Mouse (Mus musculus) kidney, postnatal 4 days (tissue): ENCODE measurements at regions not wholly inside any gene's neighbourhood (a gene's known extent, or its start where the extent isn't known, plus 50 kb on each side); places are given as distances from the start of the nearest gene placed in this dataset.

ENCODE experiments used
- DNase-seq, 2 experiments: peaks; one replicate each; pipeline ENCODE4 v3.0.0; 2021; ENCODE audit warnings: mixed read lengths in 2 of 2

DNA sequence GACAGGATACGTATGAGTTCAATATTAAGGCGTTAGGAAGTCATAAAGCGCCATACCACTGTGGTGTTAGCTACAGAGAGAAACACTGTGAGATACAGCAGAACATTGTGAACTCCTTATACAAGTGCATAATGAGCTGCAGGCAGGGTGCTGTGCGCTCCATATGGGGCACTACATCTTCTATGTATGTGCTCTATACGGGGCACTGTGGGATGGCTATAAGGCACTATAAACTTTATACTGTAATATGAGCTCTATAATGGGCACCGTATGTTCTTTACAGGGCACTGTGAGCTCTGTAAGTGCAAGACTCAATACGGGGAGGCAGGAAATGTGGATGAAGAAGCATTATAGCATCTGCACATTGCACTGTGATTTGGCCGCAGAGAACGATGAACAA is 183.2 kb upstream of the Krr1 start:
- DNase-seq, result no peak

DNA sequence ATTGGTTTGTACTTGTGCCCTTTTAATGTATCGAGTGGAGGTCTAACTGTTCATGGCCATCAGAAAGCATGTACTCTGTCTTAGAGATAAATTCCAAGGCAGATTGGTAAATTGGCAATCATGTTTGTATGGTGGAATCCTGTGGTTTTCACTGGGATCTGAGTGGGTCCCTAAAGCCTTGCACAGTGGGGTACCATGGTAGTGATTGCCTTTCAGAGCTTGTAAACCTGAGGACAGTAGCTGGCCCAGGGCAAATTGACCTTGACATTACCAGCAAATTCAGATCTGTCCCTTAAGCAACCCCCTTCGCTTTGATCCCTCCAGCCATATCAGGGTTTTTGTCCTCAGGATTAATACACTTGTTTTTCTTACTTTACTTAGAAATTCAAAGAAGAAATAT is 181.6 kb upstream of the Krr1 start:
- no peak for DNase-seq

DNA sequence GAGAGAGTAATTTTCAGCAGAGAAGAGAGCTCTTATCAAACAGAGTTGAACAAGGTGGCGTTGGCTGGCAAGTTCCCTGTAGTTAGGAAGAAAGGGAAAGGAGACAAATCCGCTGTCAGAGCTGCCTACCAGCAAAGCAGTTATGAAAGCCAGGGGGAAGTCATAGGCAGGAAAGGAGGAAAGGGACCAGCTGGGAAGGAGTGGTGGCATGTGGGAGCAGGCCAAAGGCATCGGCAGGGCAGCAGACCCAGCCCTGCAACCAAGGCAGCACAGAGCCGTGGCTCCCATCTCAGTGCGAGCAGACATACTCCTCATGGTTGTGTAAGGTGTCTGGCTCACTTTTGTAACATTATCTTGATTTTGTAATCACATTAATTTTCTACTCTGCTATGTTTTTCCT is 177.4 kb upstream of the Krr1 start:
- DNase-seq, result no peak

DNA sequence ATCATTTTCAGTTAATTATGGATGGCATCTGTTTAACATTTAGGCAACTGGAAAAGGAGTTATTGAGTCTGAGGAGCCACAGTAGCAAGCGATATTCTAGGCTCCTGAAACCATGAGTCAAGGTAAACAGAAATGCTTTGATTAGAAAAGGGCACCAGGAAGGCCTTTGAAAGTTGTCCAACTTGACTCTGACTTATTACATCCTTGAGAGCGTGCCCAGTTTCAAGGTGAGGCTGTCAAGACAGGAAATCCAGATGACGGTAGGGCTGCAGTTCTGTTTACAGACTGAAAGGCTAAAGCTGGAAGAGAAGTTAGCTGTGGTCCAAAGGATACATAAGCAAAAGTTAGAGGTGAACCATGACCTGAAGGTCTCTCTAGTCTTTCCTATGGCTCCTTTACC is 176.7 kb upstream of the Krr1 start:
- DNase-seq, result no peak

DNA sequence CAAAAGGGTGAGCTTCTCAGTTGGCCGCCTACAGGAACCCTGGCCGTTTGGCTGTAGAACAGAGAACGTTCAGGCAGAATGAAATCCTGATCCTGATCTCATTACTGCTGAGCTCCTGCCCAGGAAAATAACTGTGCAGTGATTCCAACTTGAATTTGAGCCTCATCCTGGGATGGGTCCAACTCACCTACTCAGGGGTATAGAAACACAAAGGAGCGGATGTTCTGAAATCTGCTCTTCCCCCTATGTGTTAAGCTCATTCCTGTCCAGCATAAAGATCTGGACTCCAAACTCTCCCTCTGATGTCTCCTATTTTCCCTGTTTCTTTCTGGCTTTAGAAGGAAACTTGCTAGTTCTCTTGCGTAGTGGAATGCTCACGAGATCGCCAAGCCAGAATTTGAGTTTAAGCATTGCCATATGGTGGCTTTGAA is 173.6 kb upstream of the Krr1 start:
- DNase-seq, result no peak

DNA sequence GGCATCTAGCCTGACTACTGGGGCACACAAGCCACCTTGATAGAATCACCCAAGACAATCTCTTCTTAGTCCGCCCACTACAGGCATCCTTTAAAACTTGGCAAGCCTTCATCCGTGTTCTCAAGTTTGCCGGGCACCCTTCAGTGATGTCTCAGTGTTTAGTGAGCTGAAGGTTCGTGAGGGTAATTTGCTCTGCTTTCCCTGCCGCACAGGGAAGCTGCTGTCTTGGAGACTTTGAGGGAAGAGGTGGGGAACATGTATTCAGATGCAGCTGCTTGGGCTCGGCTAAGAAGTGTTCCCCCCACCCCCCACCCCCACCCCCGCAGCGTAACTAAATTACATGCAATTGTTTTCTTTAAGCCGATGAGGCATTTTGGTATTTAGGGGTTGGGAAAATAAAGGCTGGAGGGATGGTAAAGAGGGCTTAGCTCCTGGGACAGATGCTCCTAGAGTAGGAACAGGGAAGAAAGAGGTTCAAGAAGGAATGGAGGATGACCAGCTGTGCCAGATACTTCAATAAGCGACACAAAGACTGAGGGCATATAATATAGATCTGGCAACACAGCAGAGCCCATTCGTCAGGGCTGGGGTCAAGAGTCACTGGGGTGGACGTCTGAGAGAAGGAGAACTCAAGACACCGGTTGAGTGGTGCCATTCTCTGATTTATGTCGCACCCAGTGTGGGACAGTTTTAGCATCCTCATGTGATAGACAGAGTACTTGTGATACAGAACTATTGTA is 172.4 kb upstream of the Krr1 start:
- DNase-seq, result no peak

DNA sequence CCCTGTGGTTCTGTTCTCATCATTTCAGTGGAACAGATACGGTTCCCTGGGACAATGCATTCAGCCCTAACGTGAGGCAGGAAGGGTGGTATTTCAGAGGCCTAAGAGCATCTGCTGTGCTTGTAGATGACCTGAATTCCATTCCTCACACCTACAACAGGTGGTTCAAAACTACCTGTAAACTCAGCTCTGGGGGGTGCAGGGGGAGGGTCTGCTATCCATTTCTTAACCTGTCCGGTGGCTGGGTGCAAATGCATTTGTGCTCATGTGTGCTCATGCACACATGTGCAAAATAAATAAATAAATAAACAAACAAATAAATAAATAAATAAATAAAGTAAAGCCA is 171.9 kb upstream of the Krr1 start:
- no peak for DNase-seq

DNA sequence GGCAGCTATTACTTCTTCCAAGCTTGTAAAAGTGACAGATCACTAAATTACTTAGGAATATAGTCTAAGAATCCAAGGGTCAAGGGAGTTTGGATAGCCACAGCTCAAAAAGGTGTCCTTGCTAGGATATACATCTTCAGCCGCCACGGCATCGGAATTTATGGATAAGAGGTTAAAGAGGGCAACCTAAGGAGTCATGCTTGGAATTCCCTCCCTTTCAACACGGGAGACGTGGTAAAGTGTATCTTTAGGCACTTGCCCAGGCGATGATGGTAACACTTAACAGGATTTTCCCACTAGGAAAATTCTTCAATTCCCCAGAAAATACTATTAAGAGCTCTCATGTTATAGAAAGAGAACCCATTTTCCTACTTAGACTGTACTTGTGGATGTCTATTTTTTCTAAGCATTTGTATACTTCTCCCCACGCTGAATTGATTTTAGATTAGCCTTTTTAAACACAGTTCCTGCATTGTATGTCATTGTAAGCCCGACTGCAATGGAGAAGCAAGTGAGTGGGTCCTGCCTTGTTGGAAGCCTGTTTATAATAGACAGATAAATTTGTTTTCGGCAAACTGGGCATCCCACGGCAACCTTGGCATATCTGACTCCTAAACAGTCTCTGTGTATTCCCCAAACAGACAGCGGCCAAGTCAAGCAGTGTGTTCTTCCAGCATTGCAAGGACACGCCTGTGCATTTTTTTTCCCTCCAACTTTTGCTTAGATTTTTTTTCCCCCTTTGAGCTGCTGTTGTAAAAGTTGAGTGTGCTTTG is 171.3 kb upstream of the Krr1 start:
- no peak for DNase-seq

DNA sequence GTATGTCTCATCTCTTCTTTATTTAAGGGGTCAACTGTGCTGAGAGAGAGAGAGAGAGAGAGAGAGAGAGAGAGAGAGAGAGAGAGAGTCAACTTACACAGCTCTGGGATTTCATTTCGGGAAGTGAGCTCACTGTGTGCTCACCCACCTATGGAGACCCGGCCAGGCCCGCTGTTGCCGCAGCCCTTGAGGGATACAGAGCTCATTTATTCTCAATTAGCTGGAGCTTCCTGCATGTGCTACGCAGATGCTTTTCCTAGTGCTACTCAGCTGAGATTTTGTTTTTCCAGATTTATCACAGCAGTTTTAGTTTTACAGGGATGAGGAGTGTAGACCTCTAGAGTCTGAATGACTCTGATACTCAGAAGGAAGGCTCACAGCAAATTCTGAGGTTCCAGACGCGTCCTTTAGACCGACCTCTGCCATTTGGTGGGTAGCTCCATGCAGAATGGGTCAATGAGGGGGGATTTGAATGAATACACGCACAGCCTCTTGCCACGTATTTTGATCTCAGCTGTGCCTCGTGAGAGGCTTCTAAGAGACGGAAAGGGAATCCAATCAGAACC is 170.6 kb upstream of the Krr1 start:
- DNase-seq, result peak in 1 of 2 experiments; percentile 32

DNA sequence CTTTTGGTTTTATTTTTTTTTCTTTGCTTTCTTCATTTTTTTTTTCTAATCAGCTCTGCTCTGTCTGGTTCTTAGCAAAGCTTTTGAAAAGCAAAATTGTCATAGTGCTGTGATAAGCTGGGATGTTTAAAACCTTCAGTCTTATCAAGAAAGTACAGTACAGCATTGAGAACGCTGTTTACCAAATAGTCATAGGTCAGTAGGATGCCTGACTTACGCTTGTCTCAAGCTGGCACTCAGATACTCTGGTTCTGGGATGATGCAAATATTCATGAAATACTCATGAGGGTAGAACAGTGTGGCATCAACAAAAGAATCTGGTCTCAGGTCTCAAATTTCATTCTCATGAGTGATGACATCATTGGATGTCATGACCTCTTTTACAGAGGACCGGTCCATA is 166.1 kb upstream of the Krr1 start:
- DNase-seq, result no peak

DNA sequence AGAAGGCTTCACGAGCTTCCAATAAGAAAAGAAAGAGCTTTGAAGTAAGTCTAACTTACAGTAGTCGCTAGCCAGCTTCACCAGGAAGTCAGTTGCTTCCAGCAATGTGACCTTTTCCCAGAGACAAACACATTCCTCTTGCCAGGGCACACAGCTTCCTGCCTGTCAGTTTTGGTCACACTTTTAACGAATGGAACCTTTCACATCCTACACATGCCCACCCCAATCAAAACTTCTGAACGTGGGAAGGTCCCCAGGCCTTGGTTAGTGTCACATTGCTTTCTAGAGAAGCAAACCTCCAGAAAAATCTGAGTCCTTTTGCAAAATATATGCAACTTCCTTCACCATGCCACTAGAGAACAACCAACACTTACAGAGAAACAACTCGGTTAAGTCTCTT is 165.5 kb upstream of the Krr1 start:
- no peak for DNase-seq

DNA sequence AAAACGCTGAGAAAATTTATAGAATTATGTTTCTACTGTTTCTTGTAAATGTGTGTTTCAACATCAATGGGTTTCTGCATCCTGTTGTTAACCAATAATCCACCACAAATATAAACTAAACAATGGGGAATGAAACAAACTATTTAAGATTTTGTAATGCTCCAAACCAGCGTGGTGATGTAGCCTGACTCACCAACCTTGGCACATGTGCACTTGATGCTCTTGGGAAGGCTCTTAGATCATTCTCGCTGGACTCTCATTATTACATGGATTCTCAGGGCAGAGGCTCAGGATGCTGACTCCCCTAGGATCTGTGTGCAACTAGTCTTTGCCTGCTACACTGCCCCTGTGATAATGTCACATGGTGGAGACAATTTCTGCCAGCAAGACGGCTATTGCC is 158.7 kb upstream of the Krr1 start:
- no peak for DNase-seq

DNA sequence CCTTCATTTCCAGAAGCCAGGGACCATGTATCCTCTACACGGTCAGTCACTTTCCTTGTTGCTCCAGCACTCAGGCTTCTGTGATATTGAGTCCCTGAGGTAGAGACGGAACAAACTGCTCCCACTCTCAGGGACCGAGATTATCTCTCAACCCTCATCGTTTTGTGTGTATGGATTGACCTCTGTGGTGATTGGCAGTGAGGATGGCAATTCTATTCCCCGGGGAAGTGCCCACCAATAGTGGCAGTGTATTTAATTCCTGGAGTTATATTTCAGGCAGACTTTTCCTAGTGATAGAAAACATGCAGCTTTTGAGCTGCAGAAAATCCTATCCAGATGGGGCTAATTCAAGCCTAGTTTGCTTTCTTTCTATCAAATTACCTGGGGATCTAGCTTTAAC is 157.8 kb upstream of the Krr1 start:
- no peak for DNase-seq

DNA sequence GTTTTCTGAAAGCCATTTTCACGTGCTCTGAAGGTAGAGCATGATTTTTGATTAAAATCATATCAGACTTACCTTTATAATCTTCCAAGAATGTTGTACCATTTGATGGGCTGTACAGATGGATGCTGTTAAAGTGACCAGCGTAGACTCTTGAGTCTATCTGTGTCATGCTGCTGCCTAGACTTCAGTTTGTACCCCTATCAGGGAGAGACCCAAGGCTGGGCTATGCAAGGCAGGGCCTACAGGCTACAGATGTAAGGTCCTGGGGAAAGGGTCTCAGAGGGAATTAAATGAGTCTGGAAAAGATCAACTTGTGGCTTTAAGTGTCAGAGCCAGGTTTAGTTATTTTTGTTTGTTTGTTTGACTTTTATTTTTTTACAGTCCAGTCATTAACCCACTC is 157.3 kb upstream of the Krr1 start:
- DNase-seq, result no peak

DNA sequence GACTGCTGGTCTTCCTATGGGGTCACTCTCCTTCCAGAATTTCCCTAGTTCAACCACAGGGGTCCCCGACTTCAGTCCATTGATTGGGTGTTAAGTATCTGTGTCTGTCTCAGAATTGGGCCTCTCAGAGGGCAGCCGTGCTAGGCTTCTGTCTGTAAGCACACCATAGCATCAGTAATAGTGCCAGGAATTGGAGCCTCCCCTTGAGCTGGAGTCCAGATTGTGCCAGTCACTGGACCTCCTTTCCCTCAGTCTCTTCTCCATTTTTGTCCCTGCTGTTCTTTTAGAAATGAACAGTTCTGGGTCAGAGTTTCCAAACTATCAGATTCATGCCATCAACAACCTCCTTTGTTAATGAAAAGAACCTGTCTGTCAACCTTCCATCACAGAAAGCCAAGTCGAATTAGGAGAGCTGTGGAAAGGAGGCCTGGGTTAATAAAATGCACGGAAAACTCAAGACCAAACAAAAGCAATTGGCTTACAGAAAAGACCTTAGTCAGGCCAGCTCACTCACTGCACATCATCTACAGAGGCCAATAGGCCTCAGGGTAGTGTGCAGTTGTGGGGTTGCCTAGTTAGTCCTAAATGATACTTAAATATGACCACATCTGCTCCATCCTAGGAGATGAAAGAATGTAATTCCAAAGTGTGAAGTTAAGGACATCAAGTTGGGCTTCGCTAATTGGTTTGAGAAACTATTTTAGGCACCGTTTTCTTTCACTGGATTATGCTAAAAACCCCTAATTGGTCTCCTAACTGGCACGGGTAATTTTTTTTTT is 156.5 kb upstream of the Krr1 start:
- no peak for DNase-seq

DNA sequence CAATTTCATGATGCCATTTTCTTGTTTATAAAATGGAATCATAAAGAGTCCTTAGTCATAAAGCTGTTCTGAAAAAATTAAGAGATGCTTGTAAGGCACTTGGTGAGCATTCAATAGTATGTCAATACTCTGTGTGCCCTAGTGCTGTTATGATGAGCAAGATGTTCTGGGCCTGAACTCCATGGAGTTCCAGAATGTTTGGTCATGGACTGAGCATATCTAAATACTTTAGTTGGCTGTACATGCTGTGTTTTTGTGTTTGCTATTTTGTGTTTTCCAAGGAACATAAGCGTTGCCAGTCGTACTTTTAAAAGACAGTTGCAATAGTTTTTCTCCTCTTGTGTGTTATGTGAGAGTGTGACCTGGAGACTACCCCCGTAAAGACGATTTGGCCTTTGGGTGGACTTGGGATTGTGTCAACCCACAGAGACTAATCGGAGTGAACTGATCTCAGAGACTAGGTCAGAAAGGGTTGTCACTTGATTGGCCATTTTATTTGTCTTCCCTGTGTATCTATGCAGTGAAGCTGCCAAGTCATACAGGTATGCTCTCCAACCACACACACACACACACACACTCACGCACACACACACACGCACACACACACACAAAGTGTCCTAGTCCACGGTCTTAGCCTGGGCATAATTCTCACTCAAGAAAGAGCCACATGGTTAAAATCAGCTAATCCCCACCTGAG is 152.6 kb upstream of the Krr1 start:
- no peak for DNase-seq

DNA sequence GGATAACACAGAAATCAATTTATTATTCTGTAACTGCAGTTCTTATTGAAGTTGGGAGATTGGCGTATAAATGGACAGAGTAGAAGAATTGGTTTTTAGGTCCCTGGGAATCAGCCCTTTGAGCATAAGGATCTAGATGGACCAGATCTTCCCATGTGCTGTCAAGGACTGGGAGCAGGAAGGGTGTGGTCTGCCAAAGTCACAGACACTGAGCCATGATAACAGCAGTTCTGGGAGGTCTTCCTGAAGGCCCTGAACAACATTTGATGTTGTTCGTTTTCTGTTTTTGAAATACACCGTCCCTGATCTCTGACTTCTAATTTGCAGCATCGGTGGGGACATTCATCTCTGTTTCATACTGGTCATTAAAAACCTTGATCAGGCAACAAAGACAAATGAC is 147.6 kb upstream of the Krr1 start:
- DNase-seq, result no peak

DNA sequence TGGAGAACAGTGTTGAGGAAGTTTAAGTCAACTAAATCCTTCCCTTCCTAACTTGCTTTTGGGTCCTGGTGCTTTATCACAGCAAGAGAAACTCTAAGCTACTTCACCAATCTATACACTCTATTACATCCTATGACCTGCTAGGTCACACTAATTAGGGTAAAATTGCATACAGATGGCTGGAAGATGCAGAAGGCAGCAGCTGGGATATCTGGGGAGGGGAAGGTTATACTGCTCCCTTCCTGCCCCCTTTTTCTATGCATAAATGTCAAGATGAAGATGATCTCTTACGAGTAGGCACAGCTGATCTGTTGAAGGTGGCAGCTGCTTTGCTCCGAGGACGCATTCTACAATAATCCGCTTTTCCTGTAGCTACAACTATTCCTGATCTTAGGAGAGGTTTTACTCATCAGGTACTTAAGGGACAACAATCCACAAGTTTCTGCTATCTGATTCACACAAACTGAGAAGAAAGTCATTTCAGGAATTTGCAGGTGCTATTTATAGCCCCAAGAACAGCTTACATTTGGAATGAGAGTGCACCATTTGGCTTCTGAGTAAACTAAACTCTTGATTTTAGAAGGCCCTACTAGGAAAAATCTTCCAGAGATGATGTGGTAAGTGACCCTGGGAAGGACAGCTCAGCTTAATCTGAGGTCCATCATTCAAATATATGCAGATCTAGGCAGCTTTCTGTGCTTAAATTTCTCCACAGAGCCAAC is 146.3 kb upstream of the Krr1 start:
- no peak for DNase-seq

DNA sequence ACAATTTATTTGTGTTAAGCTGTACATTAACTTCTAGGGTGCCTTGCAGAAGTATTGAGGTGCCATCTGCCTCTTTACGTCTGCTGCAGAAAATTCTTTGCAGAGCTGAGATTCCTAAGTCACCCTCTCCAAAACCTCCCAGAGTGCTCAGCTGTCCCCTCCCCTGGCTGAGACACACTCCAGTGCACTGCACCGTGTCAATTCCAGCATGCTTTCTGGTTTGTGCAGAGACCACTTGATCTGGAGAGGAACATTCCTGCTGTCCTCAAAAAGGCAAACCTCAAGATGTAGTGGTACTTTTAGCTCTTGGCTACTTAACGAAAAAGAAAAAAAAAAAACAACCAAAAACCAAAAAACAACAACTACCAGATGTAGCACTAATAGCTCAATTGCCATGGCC is 145.2 kb upstream of the Krr1 start:
- no peak for DNase-seq

DNA sequence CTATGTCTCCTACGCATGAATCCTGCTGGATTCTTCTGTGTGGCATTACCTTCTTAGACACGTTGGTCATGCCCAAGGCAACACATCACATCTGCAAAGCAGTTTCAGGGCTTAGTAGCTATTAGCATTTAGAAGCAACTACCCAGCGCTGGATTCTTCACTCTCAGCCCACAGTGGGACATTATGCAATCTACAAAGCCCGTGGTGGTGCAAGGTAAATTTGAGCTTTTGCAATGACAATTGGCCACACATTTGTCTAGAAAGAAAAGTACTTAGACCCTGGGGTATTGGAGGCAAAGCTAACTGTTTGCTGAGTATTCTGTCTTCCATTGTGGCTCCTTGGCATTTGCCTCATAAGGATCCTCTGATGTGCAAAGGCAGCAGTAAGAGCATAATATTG is 144.5 kb upstream of the Krr1 start:
- no peak for DNase-seq

DNA sequence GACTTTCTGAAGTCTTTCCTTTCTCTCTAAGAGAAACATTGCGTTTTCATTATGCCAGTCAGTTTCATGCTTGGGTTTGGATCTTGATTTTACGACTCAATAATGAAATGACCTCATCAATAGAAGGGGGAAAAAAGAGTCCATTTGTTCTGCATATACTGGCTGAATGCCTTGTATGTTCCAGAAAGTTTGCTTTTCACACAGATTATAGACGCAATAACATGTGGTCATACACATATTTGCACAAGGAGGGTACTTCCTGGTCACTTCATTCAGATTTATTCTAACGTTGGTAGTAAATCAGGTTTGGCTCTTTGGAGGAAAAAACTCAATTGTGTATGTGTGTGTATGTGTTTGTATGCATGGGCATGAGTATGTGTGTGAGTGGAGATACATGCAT is 143.9 kb upstream of the Krr1 start:
- no peak for DNase-seq

DNA sequence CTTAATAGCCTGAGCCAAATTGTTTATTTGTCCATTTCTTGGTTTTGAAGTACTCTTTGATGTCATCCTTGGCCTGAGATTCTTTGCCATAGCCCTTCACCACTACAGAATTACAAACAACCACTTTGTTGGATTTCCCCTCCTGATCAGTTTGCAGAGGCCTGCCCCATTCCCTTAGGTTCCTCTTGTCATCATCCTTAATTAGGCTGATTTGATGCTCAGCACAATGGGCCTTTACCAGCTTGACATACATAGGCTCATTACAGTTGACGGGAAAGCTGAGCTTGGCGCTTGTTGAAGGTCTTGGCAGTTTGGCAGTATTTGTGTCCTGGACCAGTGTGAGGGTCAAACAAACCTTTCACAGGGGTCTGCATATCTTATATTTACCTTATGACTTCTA is 143.2 kb upstream of the Krr1 start:
- DNase-seq, result no peak
